Mouse (Mus musculus) midbrain, embryonic 16.5 days (tissue): ENCODE results near the gene Ribc1. TPM values are rescaled to one million over a fixed set of nuclear protein-coding genes. Genes with fewer than 3 reads are reported as not detected.
A peak's percentile ranks its signal among the peaks of the same experiment; 100 is the strongest.

ENCODE experiments used
- ATAC-seq: fragments of 200-750 bp; cut with Nextera tagmentation; 2 replicates; pipeline ENCODE4 v1.8.0; 2017; ENCODE audit warnings: moderate TSS enrichment
- H3K27ac ChIP-seq: fragments of 300-500 bp; sonication (generic); 2 replicates; pipeline ENCODE4 v1.5.1; 2014; ENCODE audit warnings: mild to moderate bottlenecking, low read length, mixed read lengths
- H3K27me3 ChIP-seq: fragments of 300-500 bp; sonication (generic); 2 replicates; pipeline ENCODE4 v1.6.1; 2014; ENCODE audit warnings: low read depth, low read length, mixed read lengths; ENCODE audit not compliant: control insufficient read depth, insufficient read depth
- H3K36me3 ChIP-seq: fragments of 300-500 bp; sonication (generic); 2 replicates; pipeline ENCODE4 v1.6.1; 2014; ENCODE audit warnings: mild to moderate bottlenecking, low read length, moderate library complexity, mixed read lengths; ENCODE audit not compliant: control insufficient read depth, insufficient read depth
- H3K4me1 ChIP-seq: fragments of 300-500 bp; sonication (generic); 2 replicates; pipeline ENCODE4 v1.6.1; 2014; ENCODE audit warnings: mild to moderate bottlenecking, low read length, mixed read lengths; ENCODE audit not compliant: control insufficient read depth, insufficient read depth
- H3K4me2 ChIP-seq: fragments of 300-500 bp; sonication (generic); 2 replicates; pipeline ENCODE4 v1.6.1; 2014; ENCODE audit warnings: mild to moderate bottlenecking, low read length, mixed read lengths
- H3K4me3 ChIP-seq: fragments of 300-500 bp; sonication (generic); 2 replicates; pipeline ENCODE4 v1.5.1; 2014; ENCODE audit warnings: low read depth, mild to moderate bottlenecking, low read length, moderate library complexity, mixed read lengths
- H3K9ac ChIP-seq: fragments of 300-500 bp; sonication (generic); 2 replicates; pipeline ENCODE4 v1.6.1; 2014; ENCODE audit warnings: low read depth, low read length, mixed read lengths
- H3K9me3 ChIP-seq: fragments of 300-500 bp; sonication (generic); replicated peaks from 2 replicates; pipeline ENCODE4 v1.6.1; 2014; ENCODE audit warnings: mild to moderate bottlenecking, low read length, mixed read lengths; ENCODE audit not compliant: control insufficient read depth, poor library complexity, severe bottlenecking
- WGBS: fragments of 180-500 bp; shearing (Covaris S2); extraction: QIAGEN DNeasy Blood & Tissue Kit; methylation state at CpG from one replicate; pipeline ENCODE4 v1.1.7; 2014; 5-methylcytosine and 5-hydroxymethylcytosine counted together
- polyA plus RNA-seq: library from polyadenylated mRNA; unstranded; fragments of >200 nt; fragmentation: Nextera tagmentation; extraction: Ambion mirVana; gene quantifications from 2 replicates; pipeline ENCODE4 v1.2.1, GENCODE M21; 2015

Ribc1 gene
- 1.9 TPM in 2 replicates for polyA plus RNA-seq

DNA sequence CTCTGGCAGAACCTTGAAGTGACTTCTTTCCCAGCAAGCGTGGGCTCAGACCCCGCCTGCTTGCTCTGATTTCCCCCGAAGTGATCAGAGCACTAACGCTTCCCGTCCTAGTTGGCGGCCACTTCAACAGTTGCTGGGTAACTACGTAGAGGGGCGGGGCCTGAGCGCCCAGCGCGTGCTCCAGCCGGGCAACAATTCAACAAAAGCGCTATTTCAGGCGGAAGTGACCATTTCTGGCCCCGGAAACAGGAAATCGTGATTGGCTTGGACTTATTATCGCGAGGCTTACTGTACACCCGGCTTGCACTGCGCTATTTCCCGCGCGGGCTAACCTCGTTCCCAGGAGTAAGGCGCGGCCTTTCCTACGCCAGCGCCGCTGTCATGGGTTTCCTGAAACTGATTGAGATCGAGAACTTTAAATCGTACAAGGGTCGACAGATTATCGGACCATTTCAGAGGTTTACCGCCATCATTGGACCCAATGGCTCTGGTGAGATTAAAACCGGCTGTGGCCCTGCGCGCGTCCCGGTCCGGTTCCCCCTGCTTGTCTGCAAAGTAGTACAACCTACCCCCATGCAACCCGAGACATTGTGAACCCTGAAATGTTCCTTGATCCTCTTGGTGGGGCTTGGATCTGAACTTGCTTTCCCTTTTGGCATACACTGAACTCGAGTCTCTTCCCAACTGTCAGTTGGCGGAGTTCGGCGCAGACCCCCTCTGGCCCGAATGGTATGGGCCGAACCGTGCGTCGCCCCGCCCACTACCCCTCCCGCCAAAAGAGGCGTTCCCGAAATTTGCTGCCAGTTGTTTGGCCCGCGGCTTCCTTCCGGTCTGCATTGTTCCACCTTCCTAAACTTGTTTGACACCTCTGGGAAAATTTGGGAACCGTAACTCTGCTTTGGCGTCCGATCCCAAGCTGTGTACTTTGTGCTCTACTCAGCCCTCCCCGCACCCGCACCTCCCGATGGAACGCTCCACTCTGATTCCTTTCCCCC lies at the start of gene Ribc1, which contains the start of gene Smc1a:
Gene Ribc1 (minus strand): TSS at position 145 of the 995 bp plus-strand sequence.
Gene Smc1a (plus strand): TSS at position 278 of the 995 bp plus-strand sequence.
- Histone ChIP-seq H3K9me3 (no peaks in the 10 kb centered on the region), H3K36me3 (no peaks in the 10 kb centered on the region), H3K4me1 (peaks cover 9% of the 10 kb centered on the region; the same call in 1 of the 2 replicates), H3K9ac (peak within 1 kb of the TSS; percentile 59), H3K27ac (peak within 1 kb of the TSS; percentile 82), H3K4me3 (peak within 1 kb of the TSS; percentile 54), H3K4me2 (peak within 1 kb of the TSS; percentile 57), H3K27me3 (peaks cover 7% of the 10 kb centered on the region)
- peak; percentile 99 for ATAC-seq
- 21% methylated on average over 61 of the region's 64 CpGs for WGBS

DNA sequence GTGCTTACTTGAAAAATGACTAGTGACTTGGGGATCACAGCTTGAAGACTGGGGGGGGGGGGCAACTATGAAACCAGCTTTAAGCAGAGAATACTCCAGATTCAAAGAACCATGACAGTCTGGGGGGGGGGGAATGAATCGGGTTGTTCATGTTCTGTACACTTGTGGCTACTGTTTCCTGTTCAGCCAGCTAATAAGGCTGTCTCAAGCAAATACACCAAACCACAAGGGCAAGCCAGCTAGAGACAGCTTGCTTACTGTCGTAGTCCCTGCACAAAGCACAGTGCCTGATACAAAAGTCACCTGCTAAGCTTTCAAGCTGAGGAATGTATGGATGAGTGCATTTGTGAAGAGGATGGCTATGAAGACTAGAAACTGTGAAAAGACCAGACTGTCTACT lies 49.6 kb upstream of the Ribc1 start:
- no peak for ATAC-seq
- no peak overlapping the region for H3K9ac ChIP-seq
- H3K9me3 ChIP-seq: no peaks in the 10 kb centered on the region
- H3K27me3 ChIP-seq: peaks cover 19% of the 10 kb centered on the region
- 73% methylated on average over 2 of the region's 2 CpGs for WGBS
- no peaks in the 10 kb centered on the region for H3K4me1 ChIP-seq
- no peak overlapping the region for H3K4me2 ChIP-seq
- no peak overlapping the region for H3K27ac ChIP-seq
- H3K4me3 ChIP-seq: no peak overlapping the region
- 0 out of 2 replicates have a peak, but pooled peaks cover 6% of the 10 kb centered on the region for H3K36me3 ChIP-seq

DNA sequence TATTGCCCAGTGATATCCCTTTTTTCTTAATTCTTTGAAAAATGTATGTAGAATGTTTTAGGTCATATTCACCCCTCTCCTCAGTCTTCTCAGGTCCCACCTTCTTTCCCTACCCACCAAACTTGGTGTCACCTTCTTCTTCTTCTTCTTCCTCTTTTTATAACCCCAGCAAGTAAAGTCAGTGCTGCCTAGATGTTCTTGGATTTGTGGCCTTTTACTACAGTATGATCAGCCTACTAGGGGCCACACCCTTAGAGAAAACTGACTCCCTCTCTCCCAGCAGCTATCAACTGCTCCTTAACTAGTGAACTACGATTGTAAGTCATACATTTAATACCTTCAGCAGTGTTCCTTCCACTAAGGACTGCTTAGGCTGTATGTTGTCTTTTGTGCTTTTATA lies 38.0 kb upstream of the Ribc1 start:
- Histone ChIP-seq H3K9ac (no peak overlapping the region), H3K27me3 (peaks cover 12% of the 10 kb centered on the region), H3K4me2 (no peak overlapping the region), H3K4me3 (no peak overlapping the region), H3K9me3 (no peaks in the 10 kb centered on the region), H3K4me1 (no peaks in the 10 kb centered on the region), H3K36me3 (no peaks in the 10 kb centered on the region), H3K27ac (no peak overlapping the region)
- 77% methylated on average over 1 of the region's 1 CpGs for WGBS
- no peak for ATAC-seq

DNA sequence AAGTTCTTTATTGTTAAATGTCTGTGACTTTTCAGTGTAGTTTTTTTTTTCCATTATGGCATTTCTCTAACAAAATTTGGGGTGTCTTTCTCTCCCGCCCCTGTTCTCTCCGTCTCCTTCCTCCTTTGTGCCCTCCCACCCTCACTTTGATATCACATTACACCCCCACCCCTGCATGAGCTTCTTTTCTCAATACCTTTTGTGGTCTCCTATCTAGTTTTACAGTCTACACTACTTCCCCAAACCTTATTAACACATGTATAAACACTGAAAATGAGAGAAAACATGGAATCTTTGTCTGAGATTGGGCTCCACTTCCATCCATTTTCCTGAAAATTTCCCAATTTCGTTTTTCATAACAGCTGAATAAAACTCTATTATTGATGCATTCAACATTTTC lies 36.5 kb upstream of the Ribc1 start:
- peaks cover 16% of the 10 kb centered on the region for H3K27me3 ChIP-seq
- H3K4me1 ChIP-seq: no peaks in the 10 kb centered on the region
- WGBS: 67% methylated on average over 2 of the region's 3 CpGs
- no peaks in the 10 kb centered on the region for H3K36me3 ChIP-seq
- H3K4me2 ChIP-seq: no peak overlapping the region
- H3K9me3 ChIP-seq: no peaks in the 10 kb centered on the region
- H3K27ac ChIP-seq: no peak overlapping the region
- no peak overlapping the region for H3K4me3 ChIP-seq
- ATAC-seq: no peak
- no peak overlapping the region for H3K9ac ChIP-seq

DNA sequence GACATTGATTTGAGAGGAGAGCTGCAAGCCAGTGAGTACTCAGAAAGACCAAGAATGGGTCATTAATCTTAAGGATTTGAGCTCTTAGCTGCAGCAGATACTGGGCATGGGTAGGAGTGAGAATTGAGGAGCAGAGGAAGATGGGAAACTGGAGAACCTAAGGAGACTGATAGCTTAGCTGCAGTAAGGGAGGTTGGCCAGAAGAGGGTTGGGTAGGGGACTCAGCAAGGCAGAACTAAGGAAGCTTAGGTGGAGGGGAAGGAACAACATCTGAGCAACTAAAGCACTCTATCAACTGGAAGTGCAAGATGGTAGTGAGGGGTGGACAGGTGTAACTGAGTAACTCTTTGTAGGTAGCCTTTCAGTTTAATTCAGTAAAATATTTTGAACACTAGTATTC lies 31.1 kb upstream of the Ribc1 start:
- no peaks in the 10 kb centered on the region for H3K36me3 ChIP-seq
- no peak overlapping the region for H3K9ac ChIP-seq
- H3K4me3 ChIP-seq: no peak overlapping the region
- ATAC-seq: no peak
- no peaks in the 10 kb centered on the region for H3K4me1 ChIP-seq
- peaks cover 14% of the 10 kb centered on the region for H3K27me3 ChIP-seq
- H3K4me2 ChIP-seq: no peak overlapping the region
- H3K9me3 ChIP-seq: no peaks in the 10 kb centered on the region
- H3K27ac ChIP-seq: no peak overlapping the region

DNA sequence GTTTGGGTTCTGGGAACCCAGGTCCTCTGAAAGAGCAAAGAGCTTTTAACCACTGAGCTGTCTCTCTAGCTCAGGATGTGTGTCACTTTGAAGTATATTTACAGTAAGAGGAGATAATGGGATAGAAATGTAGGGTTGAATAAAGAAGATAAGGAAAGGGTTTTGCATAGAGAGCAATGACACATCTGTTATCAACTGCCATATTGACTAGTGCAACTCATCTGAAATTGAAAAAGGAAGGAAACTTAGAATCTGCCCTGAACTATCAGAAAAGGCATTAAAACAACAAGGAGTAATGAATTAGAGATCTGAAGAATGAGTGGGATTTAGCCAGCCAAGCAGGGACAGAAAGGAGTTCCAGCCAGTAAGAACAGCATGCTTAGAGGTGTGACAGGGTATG lies 23.8 kb upstream of the Ribc1 start:
- no peak for ATAC-seq
- H3K9ac ChIP-seq: no peak overlapping the region
- H3K4me2 ChIP-seq: no peak overlapping the region
- H3K27ac ChIP-seq: no peak overlapping the region
- H3K27me3 ChIP-seq: peaks cover 5% of the 10 kb centered on the region
- no peaks in the 10 kb centered on the region for H3K4me1 ChIP-seq
- H3K36me3 ChIP-seq: no peaks in the 10 kb centered on the region; the same call in 1 of the 2 replicates
- no peaks in the 10 kb centered on the region for H3K9me3 ChIP-seq
- no peak overlapping the region for H3K4me3 ChIP-seq

DNA sequence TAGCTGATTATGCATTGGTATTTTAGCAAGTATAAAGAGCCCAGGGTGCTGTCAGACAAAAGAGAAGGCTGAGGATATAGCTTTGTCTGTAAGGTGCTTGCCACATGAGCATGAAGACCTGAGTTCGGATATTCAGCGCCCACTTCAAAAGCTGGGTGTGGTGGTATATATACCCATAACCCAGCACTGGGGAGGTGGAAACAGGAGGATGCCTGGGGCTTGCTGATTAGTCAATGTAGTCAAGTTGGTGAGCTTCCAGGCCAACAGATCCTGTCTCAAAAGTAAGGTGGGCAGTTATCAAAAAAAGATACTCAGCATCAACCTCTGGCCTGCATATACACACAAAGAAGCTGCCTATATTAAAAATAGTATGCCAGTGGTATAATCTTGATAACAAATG lies 3.2 kb upstream of the Ribc1 start:
- Histone ChIP-seq H3K36me3 (no peaks in the 10 kb centered on the region), H3K27me3 (peaks cover 11% of the 10 kb centered on the region), H3K4me2 (no peak overlapping the region), H3K9me3 (no peaks in the 10 kb centered on the region), H3K27ac (no peak overlapping the region), H3K4me3 (no peak overlapping the region), H3K9ac (no peak overlapping the region), H3K4me1 (peaks cover 9% of the 10 kb centered on the region; the same call in 1 of the 2 replicates)
- no peak for ATAC-seq
- WGBS: 84% methylated on average over 2 of the region's 2 CpGs

DNA sequence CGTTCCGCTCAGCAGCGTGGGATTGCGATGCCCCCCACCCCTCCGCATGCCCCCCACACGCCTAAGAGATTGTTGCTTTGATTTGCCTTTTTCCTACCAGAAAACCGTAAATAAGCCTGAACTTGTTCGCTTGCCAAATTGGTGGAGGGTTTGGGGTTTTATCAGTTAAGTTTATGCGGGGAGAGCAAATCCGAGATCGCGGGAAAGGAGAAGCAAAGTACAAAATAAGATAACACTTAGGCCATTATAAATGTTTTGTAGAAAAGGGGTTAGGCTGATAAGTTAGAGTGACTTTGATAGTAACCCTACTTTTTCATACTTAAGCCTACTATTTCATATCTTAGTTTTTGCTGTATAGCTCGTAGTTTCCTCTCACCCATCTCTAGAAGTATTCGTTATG lies 1.1 kb upstream of the Ribc1 start:
- 21% methylated on average over 14 of the region's 14 CpGs for WGBS
- peaks cover 9% of the 10 kb centered on the region; the same call in 1 of the 2 replicates for H3K4me1 ChIP-seq
- 0 out of 2 replicates have a peak overlapping the region, but pooled peaks have one; percentile 58 for H3K9ac ChIP-seq
- H3K9me3 ChIP-seq: no peaks in the 10 kb centered on the region
- H3K36me3 ChIP-seq: no peaks in the 10 kb centered on the region
- H3K27me3 ChIP-seq: peaks cover 7% of the 10 kb centered on the region
- H3K27ac ChIP-seq: no peak overlapping the region
- ATAC-seq: no peak
- H3K4me3 ChIP-seq: peak overlapping the region; percentile 54
- H3K4me2 ChIP-seq: peak overlapping the region; percentile 57

DNA sequence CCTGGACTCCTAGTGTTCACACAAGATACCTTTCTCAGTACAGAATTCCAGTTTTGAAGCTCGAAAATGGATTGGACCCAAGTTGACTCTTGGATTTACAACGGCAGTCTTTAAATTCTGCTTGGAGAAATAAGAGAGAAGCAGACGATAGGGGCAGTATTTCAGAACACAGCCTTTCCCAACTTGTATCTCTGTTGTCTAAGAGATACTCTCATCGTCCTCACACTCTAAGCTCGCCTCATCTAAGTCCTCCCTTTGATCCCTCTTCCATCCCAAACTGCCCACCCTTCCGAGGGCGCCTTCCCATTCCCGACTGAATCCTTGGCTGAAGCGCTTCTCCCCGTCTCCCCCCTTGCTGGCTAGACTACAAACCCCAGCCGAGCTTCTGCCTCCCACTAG lies 344 bp downstream of the Ribc1 start:
- ATAC-seq: no peak; the same call in 1 of the 2 replicates
- Histone ChIP-seq H3K4me1 (peaks cover 9% of the 10 kb centered on the region; the same call in 1 of the 2 replicates), H3K4me3 (peak overlapping the region; percentile 54), H3K9ac (peak overlapping the region; percentile 59), H3K27ac (peak overlapping the region; percentile 82), H3K36me3 (no peaks in the 10 kb centered on the region), H3K9me3 (no peaks in the 10 kb centered on the region), H3K4me2 (peak overlapping the region; percentile 43), H3K27me3 (peaks cover 7% of the 10 kb centered on the region)
- 24% methylated on average over 11 of the region's 11 CpGs for WGBS
